Mouse (Mus musculus) liver, postnatal 0 days (tissue): ENCODE data around the gene Pou6f1.

Experiments used
- CTCF ChIP-seq: sonication (generic); IDR thresholded peaks from 2 replicates; pipeline ENCODE4 v1.5.1; 2016; ENCODE audit warnings: antibody characterized with exemption, low read depth
- EP300 ChIP-seq: IDR thresholded peaks from 2 replicates; pipeline ENCODE4 v1.6.1; 2016; ENCODE audit warnings: antibody characterized with exemption, low read depth, mild to moderate bottlenecking

GRCm38 (mm10) chr15:100577972-100578371 is 21.8 kb downstream of the Pou6f1 start:
- no peak for TF ChIP-seq CTCF
- no peak for TF ChIP-seq EP300
